Mouse (Mus musculus) layer of hippocampus, adult 11-12 months (tissue): Measurements from ENCODE around the gene Prss48.

ENCODE experiments used
- DNase-seq: peaks from one replicate; pipeline ENCODE4 v3.0.0; 2022; ENCODE audit warnings: low spot score

Gene Prss48

DNA sequence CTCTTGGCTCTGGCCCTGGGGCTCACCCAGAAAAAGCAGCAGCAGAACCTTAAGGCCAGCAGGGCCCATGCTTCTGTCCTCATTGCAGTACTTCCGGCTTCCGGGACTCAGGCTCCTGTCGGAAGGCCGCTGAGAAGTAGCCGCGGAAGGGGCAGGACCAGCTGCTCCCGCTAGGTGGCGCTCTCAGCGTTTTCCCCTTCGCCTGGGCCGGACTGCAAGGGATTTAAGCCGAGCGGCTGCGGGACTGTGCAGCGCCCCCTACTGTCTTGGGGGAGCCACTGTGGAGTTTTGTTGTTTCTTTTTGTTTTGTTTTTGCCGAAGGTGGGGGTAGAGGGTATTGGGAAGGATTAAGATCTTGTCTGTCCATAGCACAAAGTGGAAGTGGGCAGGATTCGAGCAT lies at the start of gene Prss48:
TSS of gene Prss48 (minus strand) at position 69 of the 400 bp plus-strand sequence.
- no peak for DNase-seq

DNA sequence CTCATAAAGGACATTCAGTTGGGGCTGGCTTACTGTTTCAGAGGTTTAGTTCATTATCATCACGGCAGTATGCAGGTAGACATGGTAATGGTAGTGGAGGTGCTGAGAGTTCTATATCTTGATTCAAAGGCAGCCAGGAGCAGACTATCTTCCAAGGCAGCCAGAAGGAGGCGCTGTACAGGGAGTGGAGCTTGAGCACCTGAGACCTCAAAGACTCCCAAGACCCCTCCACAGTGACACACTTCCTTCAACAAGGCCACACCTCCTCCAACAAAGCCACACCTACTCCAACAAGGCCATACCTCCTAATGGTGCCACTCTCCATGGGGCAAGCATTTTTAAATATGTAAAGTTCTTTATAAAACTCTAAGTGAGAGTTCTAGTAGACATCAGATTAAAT lies 46.8 kb upstream of the Prss48 start:
- no peak for DNase-seq

DNA sequence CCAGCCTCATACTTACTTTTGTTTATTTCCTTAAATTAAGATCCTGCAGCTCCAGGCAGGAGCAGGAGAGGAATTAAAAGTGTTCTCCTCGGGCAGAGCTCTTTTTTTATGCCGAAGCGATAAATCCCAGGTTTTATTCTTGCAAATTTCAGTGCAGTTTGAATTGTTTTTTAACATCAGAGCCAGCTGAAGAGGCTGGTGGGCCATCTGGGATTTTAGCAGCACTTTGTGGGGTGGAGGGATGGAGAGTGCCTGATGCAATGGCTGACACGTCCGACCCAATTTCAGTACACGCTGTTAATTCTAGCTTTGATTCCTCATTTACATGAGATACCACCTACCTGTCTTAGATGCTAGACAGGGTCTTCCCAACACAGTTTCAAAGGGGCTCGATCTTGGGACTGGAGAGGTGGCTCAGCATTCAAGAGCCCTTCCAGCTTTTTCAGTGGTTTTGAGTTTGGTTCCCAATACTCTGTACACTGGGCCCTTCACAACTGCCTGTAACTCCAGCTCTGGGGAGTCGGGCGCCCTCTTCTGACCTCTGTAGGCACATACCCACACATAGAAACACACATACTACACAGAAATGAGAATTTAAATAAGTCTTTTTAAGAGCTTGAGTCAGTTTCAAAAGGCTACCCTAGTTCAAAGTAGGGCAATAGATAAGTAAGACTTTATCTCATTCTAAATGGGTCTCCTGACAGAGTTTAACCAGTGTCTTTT lies 45.6 kb upstream of the Prss48 start:
- peak; percentile 32 for DNase-seq

DNA sequence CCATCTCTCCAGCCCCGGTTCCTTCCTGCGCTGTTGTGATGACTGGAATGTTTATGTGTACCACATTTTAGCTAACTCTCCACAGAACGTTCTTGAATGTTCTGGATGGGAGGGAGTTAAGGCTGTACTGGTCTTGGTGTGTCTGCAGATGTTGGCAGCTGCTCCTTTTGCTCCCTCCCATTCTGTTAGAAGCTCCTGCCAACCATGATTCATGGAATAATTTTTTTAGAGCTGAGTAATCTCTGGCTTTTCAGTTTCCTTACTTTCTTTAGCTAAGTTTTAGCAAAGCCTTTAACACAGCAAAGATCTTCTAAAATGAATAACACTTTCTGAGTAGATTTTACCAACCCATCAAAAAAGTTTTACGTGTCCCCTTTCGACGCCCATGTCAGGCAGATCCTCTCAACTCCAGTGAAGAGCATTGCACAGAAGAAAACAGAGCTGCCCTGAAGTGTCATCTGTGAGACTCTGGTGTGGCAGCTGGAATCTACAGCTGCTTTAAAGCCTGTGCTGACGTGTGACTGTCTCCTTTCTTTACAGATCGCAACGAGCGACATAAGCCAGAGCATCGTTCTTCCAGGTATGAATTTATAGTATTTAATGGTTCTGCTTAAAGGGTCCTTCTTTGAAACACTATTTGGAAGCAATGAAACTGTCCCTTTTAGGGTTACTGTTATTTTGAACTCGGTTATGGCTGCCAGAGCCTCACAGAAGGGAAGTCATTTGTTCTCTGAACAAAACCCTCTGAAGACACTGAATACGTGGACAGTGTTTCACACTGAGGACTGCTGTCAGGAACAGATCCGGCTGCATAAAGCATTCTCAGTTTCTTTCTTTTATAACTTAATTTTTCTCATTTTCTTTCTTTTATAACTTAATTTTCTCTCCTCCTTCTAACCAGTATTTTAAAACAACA lies 38.3 kb upstream of the Prss48 start:
- DNase-seq: no peak

DNA sequence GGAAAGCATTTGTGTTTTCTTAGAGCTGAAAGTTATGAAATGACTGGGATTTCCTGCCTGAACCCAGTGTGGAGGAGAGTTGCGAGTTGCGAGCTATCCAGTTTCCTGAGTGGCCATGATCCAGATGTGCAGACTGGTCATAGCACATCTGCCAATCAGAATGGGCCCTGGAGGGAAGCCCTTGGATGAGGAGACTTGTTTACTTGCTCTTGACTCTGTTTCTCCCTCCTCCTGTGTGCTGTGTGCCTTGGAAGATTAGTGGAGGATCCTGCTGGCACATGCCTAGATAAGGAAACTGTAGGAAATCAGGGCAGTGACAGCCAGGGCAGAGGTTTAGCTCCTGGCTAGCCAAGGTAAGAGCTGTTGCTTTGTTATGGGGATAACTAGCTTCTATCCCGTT lies 36.4 kb upstream of the Prss48 start:
- no peak for DNase-seq

DNA sequence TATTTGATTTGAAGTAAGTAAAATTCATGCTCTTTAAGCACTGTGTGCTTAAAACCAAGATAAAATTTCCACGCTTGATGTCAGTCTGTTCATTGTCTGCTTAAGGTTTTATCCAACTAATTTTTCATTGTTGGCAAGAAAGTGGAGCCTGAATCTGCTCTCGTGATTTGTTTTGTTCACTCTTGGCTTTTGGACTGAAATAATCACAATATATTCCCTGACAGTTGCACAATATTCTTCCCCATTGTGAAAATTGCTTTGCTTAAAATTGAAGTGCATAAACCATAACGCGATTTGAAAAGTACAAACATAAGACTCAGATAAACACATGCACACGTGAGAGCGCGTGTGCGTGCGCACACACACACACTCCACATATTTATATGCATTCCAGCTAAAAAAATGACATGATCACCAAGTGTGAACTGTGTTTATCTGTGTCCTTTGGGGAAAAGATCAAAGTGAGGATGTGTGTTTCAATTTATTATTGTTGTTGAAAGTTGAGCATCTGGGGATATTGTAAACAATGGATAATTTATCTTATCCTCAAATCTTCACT lies 35.7 kb upstream of the Prss48 start:
- no peak for DNase-seq

DNA sequence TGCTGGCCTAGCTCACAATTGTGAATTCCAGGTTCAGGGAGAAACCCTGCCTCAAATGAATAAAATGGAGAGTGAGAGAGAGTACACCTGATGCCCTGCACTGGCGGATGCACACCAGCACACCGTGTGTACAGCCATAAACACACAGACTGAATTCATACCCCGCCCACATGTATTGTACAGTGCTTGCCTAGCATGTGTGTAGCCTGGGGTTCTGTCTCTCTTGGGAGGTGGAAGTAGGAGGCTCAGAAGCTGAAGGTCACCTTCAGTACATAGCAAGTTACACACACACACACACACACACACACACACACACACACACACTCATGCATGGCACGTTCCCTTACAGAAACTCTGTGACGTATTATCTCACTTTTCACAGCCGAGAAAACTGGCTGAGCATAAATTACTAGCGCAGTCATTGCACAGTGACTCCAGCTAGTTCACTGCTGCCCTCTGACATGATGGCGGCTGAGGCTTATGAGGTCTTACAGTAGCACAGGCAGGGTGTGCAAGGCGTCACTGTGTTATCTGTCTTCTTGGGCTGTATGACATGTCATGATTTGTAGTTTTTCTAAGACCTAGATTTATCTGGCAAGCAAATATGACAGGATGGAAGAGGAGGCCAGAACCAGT lies 31.3 kb upstream of the Prss48 start:
- no peak for DNase-seq

DNA sequence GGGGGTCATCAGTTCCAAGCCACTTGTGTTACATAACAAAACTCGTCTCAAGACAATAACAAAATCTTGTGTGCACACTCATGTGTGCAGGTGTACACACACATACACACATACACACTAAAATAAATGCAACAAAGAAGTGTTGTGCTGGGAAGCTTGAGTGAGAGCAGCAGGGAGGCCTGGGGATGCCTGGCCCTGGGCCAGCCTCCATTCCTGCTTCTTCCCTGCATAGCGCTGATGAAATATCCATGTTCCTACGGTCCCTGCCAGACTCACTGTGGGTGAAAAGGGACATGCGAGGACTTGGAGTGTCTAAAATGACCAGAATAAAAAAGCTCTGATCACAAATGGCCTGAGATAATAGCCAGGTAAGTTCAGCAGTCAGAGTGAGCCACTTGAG lies 28.3 kb upstream of the Prss48 start:
- no peak for DNase-seq

GRCm38 (mm10) chr3:86028658-86029375 lies 26.5 kb upstream of the Prss48 start:
- no peak for DNase-seq

DNA sequence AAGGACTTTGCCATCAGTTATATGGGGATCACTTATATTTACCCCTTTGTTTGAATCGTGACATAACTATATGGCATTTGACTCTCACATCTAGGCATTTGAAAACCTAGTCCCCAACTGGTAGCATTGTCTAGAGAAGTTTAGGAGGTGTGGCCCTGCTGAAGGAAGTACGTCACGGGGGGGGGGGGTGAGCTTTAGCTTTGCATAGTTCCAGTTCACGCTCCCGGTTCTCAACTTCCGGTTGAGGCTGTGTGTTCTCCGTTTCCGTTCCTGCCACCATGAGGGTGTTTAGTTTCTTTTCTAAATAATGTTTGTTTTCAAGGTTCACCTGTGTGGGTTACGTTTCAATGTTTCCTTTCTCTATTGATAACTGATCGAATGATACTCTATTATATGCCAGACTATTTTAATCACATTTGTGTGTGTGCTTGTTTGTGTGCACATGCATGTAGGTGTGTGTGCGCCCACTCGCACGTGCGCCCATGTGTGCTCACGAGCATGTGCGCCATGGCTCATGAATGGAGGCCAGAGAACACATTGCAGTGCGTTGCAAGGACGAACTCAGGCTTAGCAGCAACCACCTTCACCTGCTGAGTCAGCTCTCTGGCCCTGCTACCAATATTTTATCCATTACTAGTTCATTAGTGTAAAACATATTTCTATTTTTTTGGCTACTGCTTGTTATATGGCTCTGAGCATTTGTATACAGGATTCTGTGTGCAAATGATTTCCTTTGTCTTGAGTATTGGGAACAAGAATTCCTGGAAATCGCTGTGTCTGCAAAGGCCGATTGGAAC lies 23.2 kb upstream of the Prss48 start:
- no peak for DNase-seq

DNA sequence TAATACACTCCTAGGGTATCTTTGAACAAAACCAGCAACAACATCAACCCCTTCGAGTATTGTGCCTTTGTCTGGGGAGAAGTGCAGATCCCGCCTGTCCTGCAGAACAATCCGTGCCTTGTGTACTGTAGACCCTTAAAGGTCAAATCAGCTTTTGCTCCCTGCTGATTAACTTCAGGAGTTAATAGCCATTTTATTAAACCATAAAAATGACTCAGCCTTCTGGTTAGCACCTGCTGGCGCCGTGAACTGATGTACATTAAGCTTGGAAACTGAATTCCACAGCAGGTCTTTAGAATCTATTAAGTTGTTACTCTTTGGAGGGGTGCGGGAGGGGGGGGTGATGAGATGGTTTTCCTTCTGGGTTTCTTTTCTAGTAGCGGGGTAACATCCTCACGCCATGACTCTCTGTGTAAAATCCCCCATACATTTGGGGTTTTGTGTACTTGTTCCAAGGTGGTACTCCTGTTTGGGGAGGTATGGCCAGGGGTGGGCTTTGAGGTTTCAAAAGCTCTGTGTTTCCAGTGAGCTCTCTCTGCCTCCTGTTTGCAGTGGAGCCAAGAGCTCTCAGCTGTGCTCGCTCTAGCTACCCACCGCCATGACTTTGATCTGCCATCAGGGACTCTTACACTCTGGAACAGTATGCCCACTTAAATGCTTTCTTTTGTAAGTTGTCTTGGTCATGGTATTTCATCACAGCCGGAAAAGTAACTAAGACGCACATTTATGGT lies 21.9 kb upstream of the Prss48 start:
- DNase-seq: no peak

- peak; percentile 35 for DNase-seq
Observed at GRCm38 (mm10) chr3:86021651-86022050, 19.4 kb upstream of the Prss48 start.

DNA sequence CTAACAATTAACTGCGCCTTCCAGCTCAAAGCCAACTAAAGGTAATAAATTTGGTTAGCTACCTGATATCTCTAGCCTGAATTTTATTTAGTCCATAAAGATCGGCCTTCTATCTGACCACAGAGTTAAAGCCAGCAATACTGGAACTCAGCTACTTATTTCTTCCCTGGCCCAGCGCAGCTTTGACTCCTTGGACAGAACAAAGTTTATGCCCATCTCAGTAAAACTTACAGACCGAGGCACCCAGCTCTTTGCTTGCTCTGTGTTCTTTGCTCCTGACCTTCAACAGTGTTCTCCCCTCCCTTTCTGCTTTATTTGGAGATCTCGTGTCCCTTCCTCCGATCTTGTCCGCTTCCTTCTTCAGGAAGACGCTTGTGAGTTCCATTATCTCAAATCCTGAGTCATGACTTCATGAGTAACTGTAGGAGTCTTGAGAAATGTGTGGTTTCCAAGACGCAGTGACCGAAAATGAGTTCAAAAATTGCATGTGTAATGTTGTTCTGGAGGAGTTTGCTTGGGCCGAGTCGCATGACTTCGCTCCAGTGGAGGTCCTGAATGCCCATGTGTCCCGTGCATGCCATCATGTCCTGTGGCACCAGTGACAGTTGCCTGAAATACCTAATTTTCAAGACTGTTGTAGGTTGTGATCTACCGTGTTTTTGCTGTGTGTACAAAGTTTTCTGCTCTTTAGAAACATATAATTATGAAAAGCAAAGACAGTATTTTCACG lies 18.8 kb upstream of the Prss48 start:
- no peak for DNase-seq

GRCm38 (mm10) chr3:86017484-86017883 lies 15.2 kb upstream of the Prss48 start:
- peak; percentile 31 for DNase-seq

GRCm38 (mm10) chr3:86016965-86017364 lies 14.7 kb upstream of the Prss48 start:
- DNase-seq: no peak

GRCm38 (mm10) chr3:86013837-86014236 lies 11.5 kb upstream of the Prss48 start:
- no peak for DNase-seq

GRCm38 (mm10) chr3:86011833-86012232 lies 9.5 kb upstream of the Prss48 start:
- DNase-seq: no peak

- DNase-seq: no peak
Observed at GRCm38 (mm10) chr3:86011373-86011772, 9.1 kb upstream of the Prss48 start.

DNA sequence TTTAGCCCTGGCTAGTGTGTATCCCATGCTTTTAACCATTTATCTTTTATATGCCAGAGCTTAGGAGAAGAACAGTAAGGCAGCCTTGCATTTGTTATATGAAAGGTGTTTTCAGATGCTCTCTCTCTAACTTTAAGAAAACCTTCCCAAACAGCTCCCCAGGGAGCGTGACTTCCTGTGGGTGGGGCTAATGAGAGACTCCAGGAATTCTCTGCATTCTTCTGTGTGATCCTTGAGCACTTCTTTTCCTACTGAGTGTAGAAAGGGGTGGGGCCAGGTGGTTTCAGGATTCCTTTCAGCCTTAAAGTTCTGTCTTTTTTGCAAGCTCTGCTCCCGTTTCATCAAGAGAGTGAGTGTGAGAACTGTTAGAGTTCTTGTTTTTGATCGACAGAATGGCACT lies 8.3 kb upstream of the Prss48 start:
- DNase-seq: no peak

GRCm38 (mm10) chr3:86004751-86005150 lies 2.5 kb upstream of the Prss48 start:
- DNase-seq: no peak
